Mouse (Mus musculus) kidney, adult 2 months (tissue): ENCODE results near the gene Abcf1. TPM values are rescaled to one million over a fixed set of nuclear protein-coding genes. Genes with fewer than 3 reads are reported as not detected.
A peak's percentile ranks its signal among the peaks of the same experiment; 100 is the strongest.
"Not testable (repeated sequence)": the region's sequence is repeated elsewhere in the genome, so short reads cannot be mapped to it uniquely, and the experiment has no call there.

Source experiments
- DNase-seq: peaks from one replicate; pipeline ENCODE4 v3.0.0; 2021
- H3K27ac ChIP-seq: fragments of 200-500 bp; 2 replicates; pipeline ENCODE4 v1.5.1; 2012; ENCODE audit warnings: low read depth, low read length, control low read depth, inconsistent platforms; ENCODE audit not compliant: insufficient read depth
- H3K27me3 ChIP-seq: fragments of 200-500 bp; replicated peaks from 2 replicates; pipeline ENCODE4 v1.6.1; 2012; ENCODE audit warnings: mild to moderate bottlenecking, moderate library complexity, low read length, inconsistent platforms; ENCODE audit not compliant: control insufficient read depth, insufficient read depth
- H3K36me3 ChIP-seq: fragments of 200-500 bp; 2 replicates; pipeline ENCODE4 v1.6.1; 2012; ENCODE audit warnings: mild to moderate bottlenecking, moderate library complexity, low read length, inconsistent platforms; ENCODE audit not compliant: control insufficient read depth, insufficient read depth
- H3K4me1 ChIP-seq: fragments of 200-500 bp; 2 replicates; pipeline ENCODE4 v1.6.1; 2011; ENCODE audit warnings: low read length; ENCODE audit not compliant: control insufficient read depth, insufficient read depth
- H3K4me3 ChIP-seq: fragments of 200-500 bp; 2 replicates; pipeline ENCODE4 v1.5.1; 2011; ENCODE audit warnings: mild to moderate bottlenecking, low read depth, low read length, control low read depth; ENCODE audit not compliant: insufficient read depth
- CTCF ChIP-seq: fragments of 200-500 bp; conservative IDR thresholded peaks from 2 replicates; pipeline ENCODE4 v1.5.1; 2011; ENCODE audit warnings: low read depth, mild to moderate bottlenecking, control low read depth, low read length, moderate library complexity, mixed read lengths; ENCODE audit not compliant: insufficient read depth, insufficient read length
- POLR2A ChIP-seq: fragments of 200-500 bp; IDR thresholded peaks from one replicate; pipeline ENCODE4 v1.6.1; 2011; ENCODE audit warnings: low read depth, low read length, control low read depth
- WGBS: fragments of 180-500 bp; shearing (Covaris S2); methylation state at CpG from one replicate; pipeline ENCODE4 v1.1.7; 2018; 5-methylcytosine and 5-hydroxymethylcytosine counted together
- polyA plus RNA-seq: library from polyadenylated mRNA; depleted of rRNA; stranded (reverse); fragments of >200 nt; gene quantifications from 2 replicates; pipeline ENCODE4 v1.2.3, GENCODE M21; 2012

Gene Abcf1
- polyA plus RNA-seq, 1 experiment, result 63.6 TPM

- 76% methylated on average over 1 of the region's 1 CpGs for WGBS
- TF ChIP-seq CTCF, result no peak
- no peak for TF ChIP-seq POLR2A
Measured at GRCm38 (mm10) chr17:35939941-35940340, 29.6 kb downstream of the Abcf1 start.

GRCm38 (mm10) chr17:35939108-35939507, 30.5 kb downstream of the Abcf1 start:
- Histone ChIP-seq H3K27ac (no peak overlapping the region), H3K36me3 (no peaks in the 10 kb centered on the region), H3K4me3 (no peak overlapping the region), H3K27me3 (no peaks in the 10 kb centered on the region), H3K4me1 (no peaks in the 10 kb centered on the region)
- TF ChIP-seq POLR2A (no peak), CTCF (no peak)
- DNase-seq, result no peak
- WGBS, result 64% methylated on average over 2 of the region's 2 CpGs

More at GRCm38 (mm10) chr17:35939941-35940340, 29.6 kb downstream of the Abcf1 start:
- Histone ChIP-seq H3K4me1 (no peaks in the 10 kb centered on the region), H3K36me3 (no peaks in the 10 kb centered on the region), H3K27me3 (no peaks in the 10 kb centered on the region), H3K4me3 (no peak overlapping the region), H3K27ac (no peak overlapping the region)
- no peak for DNase-seq

GRCm38 (mm10) chr17:35937700-35938348, 31.7 kb downstream of the Abcf1 start:
- peak; percentile 58 for DNase-seq
- H3K4me1 ChIP-seq, result no peaks in the 10 kb centered on the region
- no peaks in the 10 kb centered on the region for H3K36me3 ChIP-seq
- H3K4me3 ChIP-seq, result no peak overlapping the region
- TF ChIP-seq POLR2A, result no peak
- peak; percentile 92 for TF ChIP-seq CTCF
- H3K27ac ChIP-seq, result no peak overlapping the region
- WGBS, result 32% methylated on average over 2 of the region's 2 CpGs
- no peaks in the 10 kb centered on the region for H3K27me3 ChIP-seq

- H3K27me3 ChIP-seq, H3K4me3 ChIP-seq, DNase-seq, H3K36me3 ChIP-seq, H3K4me1 ChIP-seq, H3K27ac ChIP-seq: not testable (repeated sequence)
- WGBS, result 87% methylated on average over 14 of the region's 14 CpGs
Measured at GRCm38 (mm10) chr17:35935763-35936162, 33.8 kb downstream of the Abcf1 start.

- no peak for TF ChIP-seq POLR2A
- Histone ChIP-seq H3K36me3 (peaks cover 7% of the 10 kb centered on the region; the same call in 1 of the 2 replicates), H3K27ac (no peak overlapping the region), H3K4me1 (no peaks in the 10 kb centered on the region), H3K27me3 (no peaks in the 10 kb centered on the region), H3K4me3 (no peak overlapping the region)
- no peak for DNase-seq
- 83% methylated on average over 4 of the region's 4 CpGs for WGBS
Measured at GRCm38 (mm10) chr17:35932608-35933007, 37.0 kb downstream of the Abcf1 start.

GRCm38 (mm10) chr17:35930627-35931026, 38.9 kb downstream of the Abcf1 start:
- peaks cover 14% of the 10 kb centered on the region for H3K36me3 ChIP-seq
- no peaks in the 10 kb centered on the region for H3K4me1 ChIP-seq
- no peak overlapping the region for H3K4me3 ChIP-seq
- DNase-seq, result no peak
- TF ChIP-seq CTCF (no peak), POLR2A (no peak)
- WGBS, result 91% methylated on average over 12 of the region's 12 CpGs
- H3K27me3 ChIP-seq, result no peaks in the 10 kb centered on the region
- H3K27ac ChIP-seq, result no peak overlapping the region

- Histone ChIP-seq H3K27me3 (no peaks in the 10 kb centered on the region), H3K36me3 (peaks cover 14% of the 10 kb centered on the region), H3K27ac (no peak overlapping the region), H3K4me1 (no peaks in the 10 kb centered on the region), H3K4me3 (no peak overlapping the region)
- 100% methylated on average over 2 of the region's 2 CpGs for WGBS
- DNase-seq, result no peak
- TF ChIP-seq POLR2A, result no peak
- no peak for TF ChIP-seq CTCF
Measured at GRCm38 (mm10) chr17:35929534-35929933, 40.0 kb downstream of the Abcf1 start.
